Mouse (Mus musculus): Measurements from ENCODE around the gene Plekhg1.

The Plekhg1 gene

DNA sequence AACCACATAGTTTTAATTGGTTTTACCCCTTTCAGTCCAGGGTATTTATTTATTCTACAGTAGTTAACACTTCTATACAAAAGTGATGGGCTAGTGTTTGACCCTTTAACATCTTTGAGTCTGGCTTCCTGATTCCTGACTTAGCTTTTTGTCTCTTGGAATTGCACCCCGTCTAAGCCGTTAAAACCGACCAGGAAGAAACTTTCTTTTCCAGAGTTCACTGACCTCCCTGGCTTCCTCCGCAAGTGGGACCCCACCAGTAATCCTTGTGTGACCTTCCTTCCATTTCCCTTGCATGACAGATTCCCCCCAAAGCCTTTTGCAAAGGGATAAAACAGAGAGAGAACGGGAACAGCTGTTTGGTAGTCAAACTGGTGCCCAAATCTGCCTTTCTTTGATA, 1.6 kb downstream of the Plekhg1 start:
- DNase-seq (ENCODE audit: low spot score): no peak

DNA sequence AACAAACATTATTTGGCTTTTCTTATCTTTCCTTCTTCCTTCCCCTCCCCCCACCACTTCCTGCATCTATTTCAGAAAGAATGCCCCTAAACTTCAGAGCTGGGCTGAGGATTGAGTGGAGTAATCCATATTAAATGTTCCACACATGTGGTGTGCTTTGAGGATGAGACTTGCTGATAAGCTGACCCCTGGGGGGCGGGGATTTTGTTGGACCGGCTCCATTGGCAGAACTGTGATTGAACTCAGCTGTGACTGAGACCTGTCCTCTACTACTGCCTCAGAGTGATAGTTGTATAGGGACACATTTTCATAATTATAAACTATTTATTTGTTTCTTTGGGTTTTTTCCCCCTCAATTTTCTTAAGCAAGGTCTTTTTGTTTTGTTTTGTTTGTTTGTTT, 2.9 kb downstream of the Plekhg1 start:
- DNase-seq (ENCODE audit: low spot score): no peak

- no peak for DNase-seq (ENCODE audit: low spot score)
Observed at GRCm38 (mm10) chr10:3743826-3744225, 3.7 kb downstream of the Plekhg1 start.

DNA sequence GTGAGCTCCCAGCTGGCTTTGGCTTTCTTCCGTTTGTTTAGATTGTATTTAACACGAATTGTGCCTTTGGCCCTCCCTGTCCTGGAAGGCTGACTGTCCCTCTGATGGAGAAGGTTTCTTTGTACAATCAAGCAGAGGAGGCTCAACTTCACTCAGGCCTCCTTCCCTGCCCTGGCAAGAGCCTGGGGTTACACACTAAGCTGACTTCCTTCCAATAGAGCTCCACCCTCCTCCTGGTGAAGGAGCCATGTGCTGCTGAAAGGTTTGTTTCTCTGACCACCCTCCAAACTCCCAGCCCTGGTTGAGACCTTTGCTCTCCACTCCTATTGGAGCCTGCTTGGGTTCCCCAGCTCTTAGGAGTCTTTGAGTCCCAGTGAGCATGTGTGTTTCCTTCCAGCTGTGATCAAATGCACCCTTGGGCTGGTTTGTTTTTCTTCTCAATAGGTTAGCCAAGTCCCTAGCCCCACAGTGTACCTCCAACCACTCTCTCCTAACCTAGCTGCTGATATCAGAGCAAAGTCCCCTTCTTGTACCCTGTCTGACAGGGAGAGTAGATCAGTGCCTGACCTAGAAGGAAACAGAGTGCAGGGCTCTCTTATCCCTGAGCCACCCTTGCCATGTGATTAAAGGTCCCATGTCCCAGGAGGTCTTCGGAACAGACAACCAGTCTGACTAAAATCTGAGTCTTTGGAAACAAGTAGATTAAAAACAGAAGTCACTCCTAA, 6.8 kb downstream of the Plekhg1 start:
- DNase-seq (ENCODE audit: low spot score): no peak

DNA sequence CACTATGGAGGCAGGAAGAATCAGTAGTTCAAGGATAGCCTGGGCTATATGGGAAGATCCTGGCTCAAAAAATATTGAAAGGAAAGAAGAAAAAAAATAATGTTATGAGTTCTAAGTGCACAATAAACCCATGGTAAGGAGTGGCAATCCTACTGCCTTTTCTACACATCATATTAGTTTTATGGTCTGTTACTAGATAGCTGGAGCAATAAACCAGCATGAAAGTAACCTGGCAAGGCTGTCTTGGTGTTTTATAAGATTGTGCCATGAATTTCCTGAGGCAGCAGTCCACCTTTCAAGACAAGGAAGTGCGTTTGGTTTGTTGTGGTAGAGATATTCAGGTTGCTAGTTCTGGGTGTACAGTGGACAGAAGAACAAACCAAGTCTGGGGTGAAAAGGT, 9.4 kb downstream of the Plekhg1 start:
- no peak for DNase-seq (ENCODE audit: low spot score)

- no peak for DNase-seq (ENCODE audit: low spot score)
Observed at GRCm38 (mm10) chr10:3761992-3762391, 21.8 kb downstream of the Plekhg1 start.

DNA sequence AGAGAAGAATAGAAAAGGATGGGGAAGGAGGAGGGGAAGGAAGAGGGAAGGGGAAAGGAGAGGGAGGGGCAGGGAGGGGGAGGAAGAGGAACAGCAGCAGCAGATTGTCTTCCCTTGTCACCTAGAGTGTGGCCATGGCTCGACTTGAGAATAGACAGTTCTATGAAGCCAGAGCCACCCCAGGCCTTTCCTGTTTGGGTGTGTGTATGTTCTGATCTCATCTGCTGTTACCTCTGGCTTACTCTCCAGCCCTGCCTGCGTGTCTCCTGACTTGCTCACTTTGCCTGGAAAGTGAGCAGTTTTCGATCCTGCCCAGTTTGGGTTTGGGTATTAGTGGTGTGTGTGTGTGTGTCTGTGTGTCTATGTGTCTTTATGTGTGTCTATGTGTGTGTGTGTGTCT, 23.0 kb downstream of the Plekhg1 start:
- DNase-seq (ENCODE audit: low spot score): no peak

DNA sequence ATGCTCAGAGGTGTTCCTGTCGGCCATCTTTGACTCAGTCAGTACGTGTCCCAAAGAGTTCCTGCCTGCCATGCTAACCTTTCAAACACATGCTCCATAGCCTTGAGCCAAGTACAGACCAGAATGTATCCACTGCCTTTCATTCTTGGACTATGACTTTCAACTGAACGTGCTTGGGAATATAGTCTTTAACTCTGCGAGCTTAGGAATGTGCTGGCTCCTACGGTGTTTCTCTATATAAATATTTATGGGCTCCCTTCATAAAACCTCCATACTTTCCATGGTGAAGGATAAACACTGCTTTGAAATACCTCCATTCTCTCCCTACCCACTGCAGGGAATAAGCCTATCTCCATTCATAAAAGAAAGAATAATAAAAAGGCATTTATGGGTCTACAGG, 29.0 kb downstream of the Plekhg1 start:
- DNase-seq (ENCODE audit: low spot score): no peak

DNA sequence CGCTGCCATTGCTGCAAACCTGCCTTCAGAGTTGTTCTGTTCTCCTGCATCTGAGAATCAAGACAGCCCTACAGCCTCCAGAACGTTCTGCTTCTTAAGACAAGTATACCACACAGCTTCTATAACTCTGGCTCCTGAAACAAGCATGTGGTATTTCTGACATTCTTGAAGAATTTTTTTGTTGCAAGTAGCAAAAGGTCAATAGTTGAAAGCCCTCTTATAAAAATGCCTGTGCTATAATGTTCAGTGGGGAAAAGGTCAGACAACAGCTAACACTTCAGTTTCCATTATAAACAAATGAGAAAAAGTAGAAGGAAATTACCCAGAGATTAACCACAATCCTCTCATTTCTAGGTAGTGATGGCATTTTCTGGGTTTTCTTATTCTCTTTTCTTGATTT, 34.2 kb downstream of the Plekhg1 start:
- DNase-seq (ENCODE audit: low spot score): no peak

DNA sequence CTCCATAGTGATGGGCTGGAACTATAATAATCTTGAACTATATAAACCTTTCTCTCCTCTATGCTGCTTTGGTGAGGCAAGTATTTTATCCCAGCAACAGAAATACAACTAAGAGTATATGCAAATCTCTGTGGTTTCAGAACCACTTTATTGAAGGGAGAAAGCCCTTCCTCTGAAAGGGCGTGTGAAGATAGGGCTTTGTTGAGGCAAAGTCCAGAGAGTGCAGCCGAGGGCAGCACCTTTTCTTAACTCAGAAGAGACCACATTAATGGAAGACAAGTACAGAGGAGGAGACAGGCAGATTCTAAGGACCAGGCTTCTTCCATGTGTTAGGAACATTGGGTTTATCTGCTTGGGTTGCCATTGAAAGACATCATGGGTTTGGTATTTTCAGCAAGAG, 36.6 kb downstream of the Plekhg1 start:
- DNase-seq (ENCODE audit: low spot score): no peak

- no peak for DNase-seq (ENCODE audit: low spot score)
Observed at GRCm38 (mm10) chr10:3785362-3785761, 45.2 kb downstream of the Plekhg1 start.

GRCm38 (mm10) chr10:3786531-3786930, 46.4 kb downstream of the Plekhg1 start:
- DNase-seq (ENCODE audit: low spot score): no peak

GRCm38 (mm10) chr10:3787006-3787405, 46.8 kb downstream of the Plekhg1 start:
- no peak for DNase-seq (ENCODE audit: low spot score)

GRCm38 (mm10) chr10:3793825-3794224, 53.7 kb downstream of the Plekhg1 start:
- DNase-seq (ENCODE audit: low spot score): no peak

DNA sequence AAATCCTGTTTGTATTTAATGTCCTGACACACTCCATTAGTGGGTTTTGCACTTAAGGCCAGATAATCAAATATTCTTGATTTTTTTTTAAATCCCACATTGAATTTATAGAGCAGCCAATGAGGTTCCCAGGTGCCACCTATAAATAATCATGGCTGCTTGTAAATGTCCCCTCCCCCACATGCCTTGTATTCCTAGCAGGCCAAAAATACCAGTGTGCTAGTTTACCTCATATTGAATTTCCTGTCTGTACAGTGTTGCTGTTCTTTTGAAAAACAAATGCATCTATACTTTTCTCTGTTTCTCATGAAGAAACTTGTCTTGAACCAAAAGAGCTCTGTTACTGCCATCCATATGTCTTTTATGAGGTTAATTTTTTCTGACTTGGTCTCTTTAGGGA, 59.3 kb downstream of the Plekhg1 start:
- no peak for DNase-seq (ENCODE audit: low spot score)

DNA sequence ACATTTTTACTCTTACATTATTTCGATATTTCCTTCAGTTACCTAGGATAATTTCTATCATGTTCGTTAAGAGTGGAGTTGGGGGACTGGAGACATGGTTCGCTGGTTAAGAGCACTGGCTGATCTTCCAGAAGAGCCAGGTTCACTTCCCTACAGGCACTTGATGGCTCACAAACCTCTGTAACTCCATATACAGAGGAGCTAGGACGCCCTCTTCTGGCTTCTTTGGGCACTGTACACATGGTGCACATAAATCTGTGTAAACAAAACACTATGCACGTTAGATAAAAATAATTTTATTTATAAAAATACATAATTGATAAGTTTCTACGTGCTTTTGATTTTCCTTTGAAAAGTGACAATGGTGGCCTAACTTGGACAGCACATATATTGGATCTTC, 61.1 kb downstream of the Plekhg1 start:
- no peak for DNase-seq (ENCODE audit: low spot score)

- DNase-seq (ENCODE audit: low spot score): peak; percentile 29
Observed at GRCm38 (mm10) chr10:3805334-3805733, 65.2 kb downstream of the Plekhg1 start.

DNA sequence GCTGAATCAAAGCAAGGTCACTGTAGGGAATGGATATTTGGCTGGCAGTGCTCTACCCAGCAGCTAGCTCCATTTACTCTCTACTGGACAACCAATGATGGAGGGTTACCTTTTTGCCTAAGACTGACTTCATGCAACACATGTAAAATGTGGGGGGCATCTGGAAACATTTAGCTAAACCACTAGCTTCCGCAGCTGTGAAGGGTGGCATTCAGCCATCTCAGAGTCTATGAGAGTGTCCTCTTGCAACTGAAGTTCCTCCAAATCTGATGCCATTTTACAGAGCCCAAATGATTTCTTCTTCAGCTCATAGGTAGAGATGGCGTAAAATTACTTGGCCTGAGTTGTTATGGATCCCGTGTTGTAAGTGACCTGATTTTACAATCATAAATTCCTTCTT, 67.8 kb downstream of the Plekhg1 start:
- DNase-seq (ENCODE audit: low spot score): no peak

DNA sequence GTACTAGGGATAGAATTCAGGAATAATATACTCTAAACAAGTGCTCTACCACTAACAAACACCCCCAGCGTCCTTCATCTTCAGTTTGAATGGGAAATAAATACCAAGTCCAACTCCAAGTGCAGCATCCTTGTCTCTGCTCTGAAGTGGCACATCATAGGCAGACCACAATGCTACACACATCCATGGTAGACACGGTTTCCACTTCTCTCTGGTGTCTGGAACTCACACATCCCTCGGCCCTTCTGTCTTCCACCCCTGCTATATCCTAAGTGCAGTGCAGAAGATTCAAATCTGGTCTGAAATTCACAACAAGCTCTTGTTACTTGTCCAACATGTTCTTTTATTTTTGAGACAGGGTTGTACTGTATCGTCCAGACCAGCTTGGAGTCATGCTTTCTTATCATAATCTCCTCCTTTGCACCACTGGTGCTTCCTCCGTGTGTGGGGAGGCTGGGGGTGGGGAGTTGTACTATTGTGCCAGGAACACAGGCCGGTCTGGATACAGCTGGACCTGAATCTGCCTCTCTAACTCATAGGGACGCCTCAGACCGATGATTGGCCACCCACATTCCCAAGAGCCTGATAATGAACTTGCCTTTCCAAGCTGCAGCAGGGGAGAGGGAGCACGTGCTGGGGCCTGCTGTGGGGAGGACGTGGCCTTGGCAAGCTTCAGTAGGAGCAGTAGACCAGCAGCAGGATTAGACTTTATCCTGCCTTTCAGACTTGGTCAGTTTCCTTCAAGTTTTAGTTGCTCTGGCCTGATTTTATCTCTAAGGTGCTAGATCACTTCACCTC, 70.5 kb downstream of the Plekhg1 start:
- peak; percentile 4 for DNase-seq (ENCODE audit: low spot score)

DNA sequence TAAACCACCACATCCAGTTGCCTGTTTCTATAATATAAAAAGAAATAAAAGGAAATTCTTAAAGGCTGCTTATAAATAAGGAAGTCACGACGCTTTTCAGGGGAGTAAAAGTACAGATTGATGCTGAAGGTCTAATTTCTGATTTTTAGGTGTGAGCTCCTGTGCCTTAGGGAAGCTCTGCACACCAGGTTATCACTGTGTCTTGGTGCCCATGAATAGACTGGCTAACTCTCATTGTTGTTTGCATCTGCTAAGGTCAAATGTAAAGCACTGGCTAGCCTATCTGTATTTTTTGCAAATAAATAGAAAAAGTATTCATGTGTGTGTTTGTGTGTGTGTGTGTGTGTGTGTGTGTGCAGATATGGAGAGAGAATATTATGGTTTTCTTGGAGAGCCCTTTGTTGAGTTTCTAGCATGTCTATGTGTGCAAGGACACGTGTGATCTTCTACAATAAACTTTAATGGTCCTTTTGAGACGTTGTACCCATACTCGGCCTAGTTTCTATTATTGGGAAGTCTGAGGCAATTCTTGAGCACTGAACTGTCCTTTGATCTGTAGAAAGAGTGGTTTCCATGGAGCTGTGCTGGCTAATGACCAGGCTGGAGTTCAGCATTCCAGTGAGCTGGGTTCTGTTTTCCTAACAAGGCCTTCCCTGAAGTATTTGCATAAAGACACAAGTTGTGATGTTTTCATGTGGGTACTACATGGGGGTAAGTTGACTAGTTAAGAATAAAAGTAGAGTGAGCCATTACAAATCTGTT, 79.0 kb downstream of the Plekhg1 start:
- DNase-seq (ENCODE audit: low spot score): peak; percentile 29

GRCm38 (mm10) chr10:3823826-3824225, 83.7 kb downstream of the Plekhg1 start:
- DNase-seq (ENCODE audit: low spot score): no peak

GRCm38 (mm10) chr10:3826043-3826442, 85.9 kb downstream of the Plekhg1 start:
- DNase-seq (ENCODE audit: low spot score): no peak

GRCm38 (mm10) chr10:3827368-3827767, 87.2 kb downstream of the Plekhg1 start:
- no peak for DNase-seq (ENCODE audit: low spot score)
